Mouse (Mus musculus): ENCODE measurements at regions not wholly inside any gene's neighbourhood (a gene's known extent, or its start where the extent isn't known, plus 50 kb on each side); places are given as distances from the start of the nearest gene placed in this dataset.
A peak's percentile ranks its signal among the peaks of the same experiment; 100 is the strongest.

GRCm38 (mm10) chr1:76136810-76137209 lies 590.7 kb downstream of the Slc4a3 start:
- no peak for DNase-seq

DNA sequence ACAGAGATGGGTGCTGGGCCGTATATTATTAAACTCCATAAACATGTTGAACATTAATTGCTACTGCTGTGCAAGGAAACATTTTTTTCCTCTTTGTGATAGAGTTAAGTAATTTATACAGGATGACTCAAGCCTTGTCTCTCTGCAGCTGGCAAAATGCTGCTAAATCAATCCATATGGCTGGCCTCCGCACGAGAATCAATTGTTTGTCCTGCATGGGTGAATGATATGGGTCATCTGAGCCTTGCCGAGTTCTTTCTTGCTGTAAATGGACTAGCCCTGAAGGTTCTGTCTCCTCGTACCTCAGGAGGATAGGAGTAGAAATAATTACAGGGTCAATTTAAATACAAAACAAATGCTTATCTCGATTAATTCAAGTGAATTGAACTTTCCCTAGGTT lies 591.6 kb downstream of the Slc4a3 start:
- no peak for DNase-seq

GRCm38 (mm10) chr1:76143516-76143915 lies 597.5 kb downstream of the Slc4a3 start:
- DNase-seq: no peak

GRCm38 (mm10) chr1:76148963-76149362 lies 602.9 kb downstream of the Slc4a3 start:
- DNase-seq: no peak

DNA sequence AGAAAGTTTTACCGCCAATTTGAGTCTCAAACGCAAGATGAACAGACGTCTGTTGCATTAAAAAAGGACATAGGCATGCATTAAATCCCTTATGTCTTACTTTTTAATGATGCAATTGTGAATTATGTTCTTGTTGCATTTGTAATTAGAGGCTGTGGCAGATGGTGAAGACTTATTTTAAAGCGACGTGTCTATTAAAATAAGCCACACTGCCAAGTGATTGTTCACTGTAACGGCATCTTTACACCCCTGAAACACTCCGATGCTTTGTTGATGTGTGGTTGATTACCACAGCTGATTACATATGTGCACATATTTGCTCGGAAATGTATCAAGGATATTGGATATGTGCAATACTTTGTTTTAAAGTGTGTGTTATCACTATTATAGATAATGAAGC lies 610.2 kb downstream of the Slc4a3 start:
- DNase-seq: no peak

- DNase-seq: peak; percentile 20
Measured at GRCm38 (mm10) chr1:76167486-76167885, 621.4 kb downstream of the Slc4a3 start.

GRCm38 (mm10) chr1:76181181-76181580 lies 635.1 kb downstream of the Slc4a3 start:
- DNase-seq: no peak

GRCm38 (mm10) chr1:76194844-76195243 lies 648.8 kb downstream of the Slc4a3 start:
- peak; percentile 10 for DNase-seq

- DNase-seq: no peak
Measured at GRCm38 (mm10) chr1:76197651-76198050, 651.6 kb downstream of the Slc4a3 start.

DNA sequence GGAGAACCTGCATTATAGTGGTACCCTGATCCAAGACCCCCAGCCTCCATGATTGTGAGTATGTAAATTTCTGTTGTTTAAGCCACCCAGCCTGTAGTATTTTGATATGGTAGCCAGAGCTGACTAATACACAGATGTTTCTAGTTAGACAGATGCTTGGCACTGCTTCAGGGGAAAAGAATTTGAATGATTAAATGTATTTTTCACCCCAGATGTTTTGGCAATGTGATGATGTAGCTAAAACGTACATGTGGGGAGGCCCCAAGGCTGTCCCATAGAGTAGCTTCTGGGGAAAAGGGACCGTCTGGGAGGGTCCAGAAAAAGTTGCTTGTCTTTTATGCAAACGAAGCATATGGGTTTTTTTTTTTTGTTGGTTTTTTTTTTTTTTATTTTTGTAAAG lies 654.8 kb downstream of the Slc4a3 start:
- DNase-seq: no peak

DNA sequence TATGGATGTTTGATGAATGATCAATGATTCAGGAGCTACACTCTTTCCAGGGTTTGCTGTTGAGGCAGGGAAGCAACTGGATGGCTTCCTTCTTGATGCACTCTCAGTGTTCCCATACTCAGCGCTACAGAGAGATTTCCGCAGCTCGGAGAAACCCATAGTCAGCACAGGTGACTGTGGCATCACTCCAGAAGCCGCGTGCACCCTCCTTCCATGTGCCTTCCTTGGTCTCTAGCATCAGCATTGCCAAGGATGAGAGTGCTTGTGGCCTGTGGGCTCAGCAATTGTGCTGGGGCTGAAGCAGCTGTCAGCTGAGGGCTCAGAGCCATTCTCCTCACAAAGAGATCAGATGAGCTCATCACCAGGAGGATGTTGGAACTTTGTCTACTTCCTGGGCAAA lies 666.4 kb downstream of the Slc4a3 start:
- DNase-seq: no peak

DNA sequence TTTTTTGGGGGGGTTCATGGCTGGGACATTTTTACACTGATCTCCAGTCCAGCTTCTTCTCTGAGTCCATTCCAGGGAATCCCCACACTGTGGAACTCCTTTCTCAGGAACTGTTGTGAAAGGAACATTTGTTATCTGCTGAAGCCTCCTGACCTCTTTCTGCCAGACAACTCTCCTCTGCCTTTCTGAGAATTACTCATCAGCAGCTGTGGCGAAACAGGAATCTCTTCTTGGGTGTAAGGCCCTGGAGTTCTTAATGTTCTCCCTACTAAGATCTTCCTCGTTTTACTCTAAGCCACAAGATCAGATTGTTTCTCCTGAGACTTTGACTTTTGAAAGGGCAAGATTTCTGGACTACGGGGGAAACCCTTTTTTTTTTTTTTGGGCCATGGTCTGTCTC lies 698.7 kb downstream of the Slc4a3 start:
- DNase-seq: no peak

GRCm38 (mm10) chr1:76246181-76246796 lies 700.2 kb downstream of the Slc4a3 start:
- DNase-seq: no peak

- DNase-seq: no peak
Measured at GRCm38 (mm10) chr1:76247126-76247525, 701.1 kb downstream of the Slc4a3 start.

GRCm38 (mm10) chr1:76258217-76258616 lies 712.2 kb downstream of the Slc4a3 start:
- DNase-seq: no peak

- no peak for DNase-seq
Measured at GRCm38 (mm10) chr1:76276148-76276547, 730.1 kb downstream of the Slc4a3 start.

DNA sequence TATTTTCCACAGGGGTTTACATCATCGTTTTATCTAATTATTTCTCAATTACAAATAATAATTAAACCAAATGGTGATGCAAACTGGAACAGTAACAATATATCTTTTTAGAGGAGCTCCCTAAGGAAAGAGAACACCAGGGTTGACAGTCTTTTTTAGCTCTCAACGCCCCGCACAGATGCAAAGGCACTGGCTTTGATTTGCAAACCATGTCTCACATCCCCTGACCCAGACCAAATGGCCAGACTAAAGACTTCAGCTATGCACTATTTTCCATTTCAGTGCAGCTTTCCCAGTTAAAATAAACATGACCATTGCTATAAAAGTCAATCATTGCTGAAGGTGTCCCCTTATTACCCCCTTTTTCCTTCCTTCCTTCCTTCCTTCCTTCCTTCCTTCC lies 730.6 kb downstream of the Slc4a3 start:
- no peak for DNase-seq

GRCm38 (mm10) chr1:76283322-76283721 lies 737.3 kb downstream of the Slc4a3 start:
- no peak for DNase-seq

DNA sequence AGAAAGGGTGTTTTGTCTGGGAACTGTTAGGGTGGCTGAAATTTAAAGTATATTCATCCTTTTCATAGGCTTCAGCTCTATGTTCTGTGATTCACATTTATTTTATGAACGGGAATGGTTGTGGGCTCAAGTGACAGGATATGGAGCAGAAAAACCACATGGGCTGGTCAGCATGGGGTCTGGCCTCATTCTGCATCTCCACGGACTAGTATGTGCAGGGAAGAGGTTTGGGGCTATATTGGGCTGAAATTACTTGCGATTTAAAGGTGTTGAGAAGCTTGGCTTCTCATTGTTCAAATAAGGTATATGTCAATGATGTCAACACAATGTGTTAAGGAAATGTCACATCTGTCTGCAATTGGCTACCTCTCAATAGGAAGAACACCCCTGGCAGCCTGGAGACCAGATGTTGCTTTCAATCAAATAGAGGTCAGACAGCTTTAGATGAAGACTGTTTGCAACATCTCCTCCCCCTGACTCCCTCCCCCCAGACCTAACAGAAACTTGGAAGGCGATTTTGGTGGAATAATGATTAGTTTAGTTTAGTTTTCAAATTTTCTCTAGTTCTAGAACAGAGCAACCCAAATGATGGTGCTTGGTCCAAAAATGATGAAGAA lies 777.0 kb downstream of the Slc4a3 start:
- DNase-seq: no peak

DNA sequence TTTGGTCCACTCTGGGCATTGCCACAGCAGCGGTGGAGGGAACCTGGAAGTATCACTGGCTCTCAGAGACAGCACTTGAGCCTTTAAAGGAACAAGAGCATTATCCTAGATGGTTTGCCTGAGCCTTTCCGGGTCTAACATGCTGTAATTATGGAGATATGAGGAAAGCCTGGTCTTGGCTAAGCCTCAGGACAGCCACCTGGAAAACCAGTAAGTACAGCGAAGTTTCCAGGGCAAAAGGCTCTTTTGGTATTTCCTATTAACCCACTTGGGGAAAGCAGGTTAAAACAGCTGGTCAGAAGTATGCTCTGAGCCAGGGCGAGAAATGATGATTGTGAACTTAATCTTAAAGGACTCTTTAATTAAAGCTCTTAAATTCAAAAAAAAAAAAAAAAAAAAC lies 777.5 kb downstream of the Slc4a3 start:
- DNase-seq: no peak

DNA sequence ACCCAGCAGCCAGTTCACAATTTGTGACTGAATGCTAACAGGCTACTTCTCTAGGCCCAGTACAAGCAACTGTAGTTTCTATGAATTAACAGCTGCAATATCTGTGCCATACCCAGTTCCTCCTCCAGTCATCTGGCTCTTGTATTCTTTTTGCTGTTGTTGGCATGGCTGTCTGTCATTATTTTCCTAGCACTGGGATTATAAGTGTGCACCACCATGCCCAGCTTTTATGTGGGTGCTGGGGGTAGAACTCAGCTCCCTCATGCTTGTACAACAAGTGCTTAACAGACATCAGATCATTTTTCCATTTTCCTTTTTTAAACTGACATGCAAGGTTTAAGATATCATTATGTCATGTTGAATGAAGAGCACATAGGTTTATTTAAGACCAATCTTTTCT lies 789.9 kb downstream of the Slc4a3 start:
- no peak for DNase-seq

DNA sequence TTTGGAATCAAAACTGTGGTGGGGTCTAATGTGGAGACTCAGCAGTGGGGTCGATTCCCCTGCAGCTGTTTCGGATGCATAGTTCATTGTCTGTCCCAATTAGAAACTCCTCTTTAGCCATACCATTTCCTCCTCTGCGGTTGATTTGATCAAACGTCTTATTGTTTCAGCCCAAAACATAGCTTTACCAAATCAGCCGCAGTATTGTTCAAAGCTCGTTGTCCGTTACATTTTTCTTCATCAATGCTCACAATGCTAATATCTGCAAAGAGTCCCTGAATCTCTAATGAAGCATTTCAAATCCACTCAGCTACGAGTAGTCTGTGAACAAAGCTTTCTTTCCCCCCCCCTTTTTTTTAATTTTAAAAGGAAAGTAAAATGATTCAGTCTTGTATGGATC lies 816.0 kb downstream of the Slc4a3 start:
- DNase-seq: no peak

- peak; percentile 67 for DNase-seq
Measured at GRCm38 (mm10) chr1:76373931-76374330, 827.9 kb downstream of the Slc4a3 start.

GRCm38 (mm10) chr1:76378154-76378553 lies 832.1 kb downstream of the Slc4a3 start:
- no peak for DNase-seq

- no peak for DNase-seq
Measured at GRCm38 (mm10) chr1:76392536-76392935, 846.5 kb downstream of the Slc4a3 start.

All from kidney, adult 11 months (tissue).